Mouse (Mus musculus) megakaryocyte, adult 5-6 weeks (primary cell): Measurements from ENCODE around the gene Ktn1. TPM values are rescaled to one million over a fixed set of nuclear protein-coding genes. Genes with fewer than 3 reads are reported as not detected.
A peak's percentile ranks its signal among the peaks of the same experiment; 100 is the strongest.

ENCODE experiments used
- ATAC-seq: 2 replicates; pipeline ENCODE4 v1.8.0; 2016; ENCODE audit warnings: mild to moderate bottlenecking, inconsistent platforms; ENCODE audit not compliant: poor library complexity, severe bottlenecking
- total RNA-seq, 2 experiments: library from RNA; stranded (forward) in 1 of 2; stranded (reverse) in 1 of 2; fragments of 153-499, 151-499 nt in 1 of 2; fragments of 221-1000, 200-1000 nt in 1 of 2; gene quantifications; 2 replicates each; pipeline versions ENCODE4 v1.2.3 to v1.2.4; 2015 to 2017

Gene Ktn1
- total RNA-seq, 2 experiments from 2014 or later = 23.0 to 26.1 TPM

GRCm38 (mm10) chr14:47663844-47664469, 15.7 kb downstream of the Ktn1 start:
- no peak for ATAC-seq

DNA sequence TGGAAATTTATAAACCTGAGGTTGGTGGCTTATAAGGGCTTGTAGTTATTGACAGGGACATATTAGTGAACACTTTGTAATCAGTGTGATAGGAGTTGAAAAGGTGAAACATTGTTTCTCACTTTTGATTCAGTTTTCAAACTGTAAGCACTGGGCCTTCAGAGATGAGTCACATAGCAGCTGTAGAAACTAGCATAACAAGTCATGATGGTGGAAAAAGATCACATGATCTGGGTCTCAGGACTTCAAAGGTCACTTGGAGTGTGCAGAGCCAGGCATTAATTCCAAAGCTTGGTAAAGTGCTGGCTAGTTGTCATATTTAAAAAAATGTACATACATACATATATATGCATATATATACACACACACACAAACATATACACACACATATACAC, 16.2 kb downstream of the Ktn1 start:
- ATAC-seq = no peak

DNA sequence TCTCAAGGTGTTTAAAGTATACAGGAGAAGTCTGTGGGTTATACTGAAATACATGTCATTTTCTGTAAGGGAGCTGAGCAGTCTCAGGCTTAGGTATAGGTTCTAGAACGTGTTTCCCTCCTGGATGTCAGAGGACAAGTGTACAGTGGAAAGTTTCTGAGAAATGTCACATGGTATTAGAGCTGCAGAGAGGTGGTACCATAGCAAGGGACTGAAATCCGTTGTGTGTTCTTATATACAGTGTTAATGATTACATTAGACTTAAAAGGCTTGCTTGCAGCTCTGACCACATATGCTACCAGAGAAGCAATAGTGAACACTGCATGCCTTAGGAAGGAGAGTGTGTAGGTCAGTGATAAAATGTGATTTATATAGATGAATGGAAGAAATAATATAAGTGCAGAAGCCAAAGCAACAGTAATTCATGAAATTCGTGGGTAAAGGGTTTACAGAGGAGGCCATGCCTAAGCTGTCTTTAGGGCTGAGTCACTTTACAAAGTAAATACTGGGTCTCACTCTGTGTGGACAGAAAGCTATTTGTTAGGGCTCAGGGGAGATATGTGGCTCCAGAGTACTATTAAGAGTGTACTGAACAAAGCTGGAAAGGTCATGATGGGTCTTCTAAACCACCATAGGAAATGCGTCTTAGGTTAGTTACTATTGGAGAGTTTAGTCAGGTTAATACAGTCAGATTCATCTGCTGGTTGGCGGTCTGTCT, 17.0 kb downstream of the Ktn1 start:
- ATAC-seq = no peak

DNA sequence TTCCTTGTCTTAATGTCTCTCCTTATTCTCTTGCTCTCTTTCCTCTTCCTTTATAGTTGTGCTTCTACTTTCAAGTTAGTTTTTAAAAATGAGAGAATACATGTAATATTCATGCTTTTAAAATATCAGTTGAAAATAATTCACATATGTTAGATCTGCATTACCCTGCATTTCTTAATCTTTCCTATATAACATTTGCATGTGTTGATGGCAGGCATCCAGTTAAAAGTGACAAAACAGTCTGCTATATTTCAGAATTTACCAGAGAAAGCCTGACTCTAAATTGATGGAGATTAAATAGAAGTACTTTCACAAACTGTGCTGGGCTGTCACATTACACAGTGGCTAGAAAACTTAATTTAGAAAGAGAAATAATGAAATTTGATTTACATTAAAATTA, 19.8 kb downstream of the Ktn1 start:
- ATAC-seq = no peak

- ATAC-seq = no peak
Measured at GRCm38 (mm10) chr14:47682886-47683285, 34.6 kb downstream of the Ktn1 start.

DNA sequence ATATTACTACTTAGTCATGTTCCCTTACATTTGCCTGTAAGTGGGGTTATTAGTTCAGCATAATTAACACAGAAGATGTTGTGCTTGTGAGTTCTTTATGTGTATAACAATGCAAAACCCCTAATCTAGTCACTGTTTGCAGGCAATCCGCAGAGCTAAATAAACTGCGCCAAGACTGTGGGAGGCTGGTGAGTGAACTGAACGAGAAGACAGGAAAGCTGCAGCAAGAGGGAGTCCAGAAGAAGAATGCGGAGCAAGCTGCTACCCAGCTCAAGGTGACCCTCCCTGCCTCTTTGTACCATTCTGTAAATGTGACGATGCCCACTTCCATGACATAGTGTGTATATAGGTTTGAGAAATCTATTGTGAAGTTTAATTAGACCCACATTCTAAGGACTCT, 36.3 kb downstream of the Ktn1 start:
- ATAC-seq = no peak

DNA sequence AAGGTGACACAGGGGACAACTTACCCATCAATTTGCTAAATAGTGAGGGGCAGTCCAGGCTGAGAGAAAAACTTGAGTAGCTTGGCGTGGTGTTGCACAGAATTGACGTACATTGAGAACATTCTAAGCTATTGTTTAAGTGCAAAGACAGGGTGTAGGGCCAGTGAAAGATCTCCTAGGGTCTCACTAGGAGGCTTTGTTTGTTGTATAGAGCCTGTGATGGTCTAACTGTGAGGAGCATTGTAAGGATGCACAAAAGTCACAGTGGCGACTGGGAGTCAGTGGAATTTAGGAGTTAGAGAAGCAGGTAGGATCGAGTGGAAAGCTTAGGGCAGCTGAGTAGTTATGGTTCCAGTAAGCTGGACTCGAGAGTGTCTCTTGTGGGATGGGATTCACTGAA, 50.9 kb downstream of the Ktn1 start:
- ATAC-seq = no peak

GRCm38 (mm10) chr14:47709546-47709945, 61.3 kb downstream of the Ktn1 start:
- no peak for ATAC-seq

DNA sequence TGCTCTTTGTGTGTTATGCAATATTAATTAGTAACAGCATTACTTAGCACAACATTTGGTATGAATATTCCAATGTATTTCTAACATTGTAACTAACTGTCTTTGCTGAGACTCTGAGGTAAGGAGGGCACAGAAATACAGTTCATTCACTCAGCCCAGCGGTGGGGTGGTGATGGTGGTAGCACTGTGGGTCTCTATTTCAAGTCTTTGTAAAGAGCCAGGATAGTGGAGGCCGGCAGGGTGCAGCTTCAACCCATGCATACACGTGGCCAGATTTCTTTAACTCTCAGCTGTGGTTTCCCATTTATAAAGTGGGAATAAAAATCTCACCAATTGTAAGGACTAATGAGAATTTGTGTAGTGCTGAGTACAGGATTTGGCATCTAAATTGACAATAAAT, 67.5 kb downstream of the Ktn1 start:
- ATAC-seq = no peak

- no peak for ATAC-seq
Measured at GRCm38 (mm10) chr14:47717916-47718606, 69.8 kb downstream of the Ktn1 start.

DNA sequence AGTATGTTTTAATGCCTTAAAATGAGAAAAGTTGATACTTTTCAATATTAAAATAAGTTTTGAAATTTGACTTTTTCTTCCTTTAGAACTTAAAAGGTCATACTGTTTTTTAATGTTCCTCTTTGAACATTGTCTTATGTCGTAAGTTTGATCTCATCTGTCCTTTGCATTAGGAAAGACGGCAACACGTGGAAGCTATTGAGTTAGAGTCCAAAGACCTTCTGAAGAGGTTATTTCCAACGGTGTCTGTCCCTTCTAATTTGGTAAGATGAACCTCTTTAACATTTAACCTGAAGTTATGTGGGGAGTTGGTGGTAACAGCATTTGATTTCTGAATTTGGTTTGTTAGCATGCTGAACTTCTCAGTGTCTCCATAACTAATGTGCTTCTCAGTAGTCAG, 71.8 kb downstream of the Ktn1 start:
- no peak for ATAC-seq

- no peak for ATAC-seq
Measured at GRCm38 (mm10) chr14:47723035-47723434, 74.8 kb downstream of the Ktn1 start.

- ATAC-seq = no peak
Measured at GRCm38 (mm10) chr14:47728594-47728993, 80.3 kb downstream of the Ktn1 start.

DNA sequence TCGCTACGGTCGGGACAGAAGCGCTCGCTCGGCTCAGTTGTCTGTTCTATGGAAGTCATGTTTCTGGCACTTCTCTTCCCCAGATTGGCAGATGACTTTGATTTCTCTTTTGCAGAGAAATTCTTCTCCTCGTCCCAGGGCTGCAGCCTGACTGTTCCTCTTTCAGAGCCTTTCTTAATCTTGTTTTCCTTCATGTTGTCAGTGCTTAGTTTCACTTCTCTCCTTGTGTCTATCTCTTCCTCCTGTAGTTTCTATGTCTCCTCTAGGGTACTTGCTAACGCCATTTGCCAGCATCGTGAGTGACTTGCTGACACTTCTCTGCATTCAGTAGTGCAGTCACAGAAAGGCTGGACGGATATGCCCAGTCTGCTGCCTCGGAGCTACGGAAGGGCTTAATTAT, 87.1 kb downstream of the Ktn1 start:
- ATAC-seq = peak; percentile 97

DNA sequence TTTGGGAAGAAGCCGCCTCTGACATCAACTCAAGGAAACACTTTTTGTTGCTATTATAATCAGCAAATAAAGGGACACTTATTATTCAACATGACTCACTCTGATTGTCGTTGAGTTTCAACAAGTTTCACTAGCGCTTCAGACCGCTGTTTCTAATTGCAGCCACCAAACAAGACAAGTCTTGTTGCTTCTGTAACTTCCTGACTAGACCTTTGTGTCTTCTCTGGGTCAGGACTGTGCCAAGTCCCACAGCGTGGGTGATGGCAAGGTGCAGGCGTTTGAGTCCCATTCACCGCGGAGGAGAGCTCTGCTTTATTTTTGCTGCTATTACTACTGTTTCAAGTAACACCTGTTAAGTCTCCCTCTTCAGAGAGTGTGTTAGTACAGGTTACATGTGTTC, 88.2 kb downstream of the Ktn1 start:
- ATAC-seq = no peak

- no peak for ATAC-seq
Measured at GRCm38 (mm10) chr14:47740316-47740996, 92.2 kb downstream of the Ktn1 start.

- no peak for ATAC-seq
Measured at GRCm38 (mm10) chr14:47741046-47741445, 92.8 kb downstream of the Ktn1 start.

DNA sequence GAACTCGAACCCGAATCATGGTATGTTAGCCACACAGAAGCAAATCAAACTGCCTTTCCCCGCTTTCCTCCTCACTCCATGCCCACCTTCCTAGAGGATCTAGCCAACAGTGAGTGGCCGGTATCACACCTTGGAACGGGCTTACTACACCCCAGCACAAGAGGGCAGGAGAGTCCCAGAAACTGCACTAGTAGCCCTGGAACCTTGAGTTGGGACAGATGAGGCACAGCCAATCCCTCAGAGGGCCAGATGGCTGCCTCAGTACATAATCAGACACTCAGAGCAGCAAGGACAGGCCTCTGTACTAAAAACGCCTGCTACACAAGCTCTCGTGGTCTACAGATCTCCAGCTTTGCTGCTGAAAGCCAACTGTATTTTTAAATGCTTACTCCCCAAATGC, 94.4 kb downstream of the Ktn1 start:
- ATAC-seq = no peak

DNA sequence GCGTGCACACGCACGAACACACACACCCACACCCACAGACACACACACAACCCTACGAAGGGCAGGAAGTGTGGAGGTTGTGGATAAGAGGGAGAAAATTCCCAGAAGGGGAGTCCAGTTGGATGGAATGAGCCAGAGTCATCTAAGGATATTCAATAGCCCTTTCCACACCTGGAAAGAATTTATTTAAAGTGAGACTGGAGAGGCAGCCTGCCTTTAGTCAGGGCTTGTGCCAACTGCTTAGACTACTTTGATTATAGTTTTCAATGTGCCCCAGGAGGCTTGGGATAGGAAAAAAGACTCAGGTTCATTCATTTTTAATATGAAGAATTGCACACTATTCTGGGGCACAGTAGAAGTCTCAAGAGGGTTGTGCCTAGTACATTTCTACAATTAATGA, 96.8 kb downstream of the Ktn1 start:
- no peak for ATAC-seq

- no peak for ATAC-seq
Measured at GRCm38 (mm10) chr14:47747536-47747935, 99.3 kb downstream of the Ktn1 start.

GRCm38 (mm10) chr14:47748714-47749113, 100.5 kb downstream of the Ktn1 start:
- no peak for ATAC-seq
